Mouse (Mus musculus) layer of hippocampus, adult 18-20 months (tissue): ENCODE results near the gene Sipa1l1. TPM values are rescaled to one million over a fixed set of nuclear protein-coding genes. Genes with fewer than 3 reads are reported as not detected.

Source experiments
- DNase-seq, 2 experiments: peaks; one replicate each; pipeline ENCODE4 v3.0.0; 2022; ENCODE audit warnings: low spot score in 2 of 2
- total RNA-seq, 2 experiments: library from RNA; stranded (reverse); gene quantifications; 2 replicates each; pipeline ENCODE4 v1.2.3; 2021

The Sipa1l1 gene
- total RNA-seq, 2 experiments from 2014 or later: 231 to 242 TPM

DNA sequence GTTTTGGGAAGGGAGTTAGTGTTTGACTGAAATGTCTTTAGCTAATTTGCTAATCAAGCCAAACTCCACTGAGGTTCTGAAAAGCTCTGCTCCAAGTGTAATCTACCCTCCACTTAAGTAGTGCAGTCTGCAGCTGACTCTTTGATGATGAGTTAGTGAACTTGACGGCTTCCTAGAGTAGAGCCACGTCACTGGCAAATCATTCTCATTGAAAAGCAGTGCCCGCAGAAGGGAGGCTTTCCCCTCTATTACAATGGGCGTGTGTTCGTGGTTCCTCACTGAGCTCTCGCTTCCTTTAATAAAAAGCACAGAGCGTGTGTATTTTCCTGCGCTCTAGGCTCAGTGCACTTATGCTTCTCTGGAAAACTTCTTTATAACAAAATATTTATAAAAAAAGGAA is 157.3 kb downstream of the Sipa1l1 start:
- DNase-seq: no peak

DNA sequence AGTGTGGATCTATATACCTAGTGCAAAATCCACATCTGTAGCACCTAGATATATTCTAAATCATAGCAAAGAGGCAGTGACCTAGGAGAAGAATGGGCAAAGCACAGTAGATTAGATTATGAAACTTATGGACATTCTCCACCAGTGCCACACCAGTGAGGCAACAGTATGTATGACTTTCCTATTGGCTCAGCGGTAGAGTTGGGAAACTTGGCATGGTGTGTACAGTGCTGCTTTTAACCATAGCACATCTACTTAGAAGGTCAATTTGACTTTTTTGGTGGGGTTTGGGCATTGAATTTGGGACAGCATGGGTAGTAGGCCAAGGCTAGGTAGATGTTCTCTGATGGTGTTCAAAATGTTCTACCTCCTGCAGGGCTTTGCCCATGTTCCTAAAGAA is 159.0 kb downstream of the Sipa1l1 start:
- DNase-seq: no peak

- no peak for DNase-seq
Observed at GRCm38 (mm10) chr12:82332836-82333614, 163.9 kb downstream of the Sipa1l1 start.

DNA sequence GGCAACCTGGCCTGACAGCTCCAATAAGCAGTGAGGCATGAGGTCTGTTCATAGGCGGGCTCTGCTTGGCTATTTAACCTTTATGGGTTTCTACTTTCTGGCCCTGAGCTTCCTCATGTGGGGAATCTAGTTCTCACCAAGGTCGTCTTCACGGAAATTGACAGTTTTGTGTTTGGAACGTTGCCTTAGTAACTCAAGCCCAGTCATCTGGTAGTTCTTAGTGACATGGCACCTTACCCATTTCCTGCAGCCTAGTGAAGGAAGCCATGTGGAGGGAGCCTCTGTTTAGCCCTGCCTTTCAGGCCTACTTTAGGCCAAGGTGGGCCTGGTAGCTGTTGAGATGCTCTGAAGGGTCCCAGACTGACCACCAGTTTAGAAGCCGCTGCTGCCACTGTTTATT is 164.9 kb downstream of the Sipa1l1 start:
- no peak for DNase-seq

GRCm38 (mm10) chr12:82334550-82334949 is 165.4 kb downstream of the Sipa1l1 start:
- DNase-seq: no peak

DNA sequence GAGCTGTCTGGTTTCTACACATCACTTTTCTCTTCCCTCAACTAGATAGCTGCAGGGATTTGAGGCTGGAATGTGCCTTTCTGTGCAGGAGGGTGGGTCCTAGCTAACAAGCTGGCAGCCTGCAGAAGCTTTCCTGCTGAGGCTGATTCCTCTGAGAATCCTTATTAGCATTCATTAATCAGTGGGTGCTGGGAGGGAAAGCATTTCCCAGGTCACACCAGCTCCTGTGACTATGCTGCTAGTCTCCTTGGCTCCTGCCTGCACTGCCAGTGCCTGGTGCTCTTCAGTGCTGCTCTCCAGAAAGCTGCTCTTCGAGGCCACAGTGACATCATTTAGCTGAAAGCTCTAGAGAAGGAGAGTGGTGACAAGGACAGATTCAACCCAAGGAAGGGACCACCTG is 166.0 kb downstream of the Sipa1l1 start:
- no peak for DNase-seq

DNA sequence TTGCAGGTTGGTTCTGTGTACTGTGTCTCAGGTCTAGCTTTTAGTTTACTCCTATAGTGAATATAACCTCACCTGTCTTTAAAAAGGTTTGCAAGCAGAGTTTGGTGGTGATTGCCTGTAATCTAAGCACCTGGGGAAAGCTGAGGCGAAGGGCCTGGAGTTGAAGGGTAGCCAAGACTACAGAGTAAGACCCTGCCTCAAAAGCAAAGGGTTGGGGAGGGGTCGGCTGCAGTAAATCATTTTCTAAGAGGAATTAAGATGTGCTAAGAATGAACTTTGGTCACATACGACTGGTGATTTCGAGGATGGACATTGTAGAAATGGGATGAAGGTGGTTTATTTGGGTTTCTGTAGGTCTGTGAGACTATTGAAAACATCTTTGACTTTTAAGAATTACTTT is 169.4 kb downstream of the Sipa1l1 start:
- DNase-seq: no peak

GRCm38 (mm10) chr12:82339221-82339861 is 170.2 kb downstream of the Sipa1l1 start:
- peak; percentile 47 to 70 for DNase-seq

DNA sequence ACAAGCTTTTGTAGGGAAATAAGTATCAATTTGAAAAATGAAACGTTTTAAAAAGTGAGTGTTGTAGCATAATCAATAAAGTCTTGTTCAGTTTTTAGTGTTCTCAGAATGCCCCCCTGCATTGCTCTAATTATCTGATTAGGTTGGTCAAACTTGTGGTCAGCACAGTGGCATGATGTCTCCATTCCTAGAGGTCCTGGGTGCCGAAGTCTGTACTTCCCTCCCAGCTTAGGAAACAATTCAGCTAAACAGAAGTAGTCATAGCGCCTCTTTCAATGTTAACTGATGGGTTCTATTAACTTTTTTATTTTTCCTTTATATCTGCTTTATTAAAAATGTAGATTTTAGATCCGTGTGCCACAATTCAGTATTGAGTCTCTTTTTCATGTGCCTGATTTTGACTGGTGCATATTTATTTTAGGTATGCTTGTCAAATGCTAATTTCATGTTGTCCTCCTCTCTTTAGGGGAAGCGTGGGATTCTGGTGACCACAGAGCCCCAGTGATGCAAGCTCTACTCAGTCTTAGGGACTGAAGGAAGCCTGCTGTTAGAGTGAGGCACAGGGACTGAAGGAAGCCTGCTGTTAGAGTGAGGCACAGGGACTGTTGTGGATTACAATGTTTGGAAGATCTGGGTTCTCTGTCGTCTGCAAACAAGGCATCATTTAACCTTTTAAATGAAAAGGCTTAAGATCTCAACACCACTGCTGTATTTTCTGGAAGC is 171.2 kb downstream of the Sipa1l1 start:
- DNase-seq: no peak

DNA sequence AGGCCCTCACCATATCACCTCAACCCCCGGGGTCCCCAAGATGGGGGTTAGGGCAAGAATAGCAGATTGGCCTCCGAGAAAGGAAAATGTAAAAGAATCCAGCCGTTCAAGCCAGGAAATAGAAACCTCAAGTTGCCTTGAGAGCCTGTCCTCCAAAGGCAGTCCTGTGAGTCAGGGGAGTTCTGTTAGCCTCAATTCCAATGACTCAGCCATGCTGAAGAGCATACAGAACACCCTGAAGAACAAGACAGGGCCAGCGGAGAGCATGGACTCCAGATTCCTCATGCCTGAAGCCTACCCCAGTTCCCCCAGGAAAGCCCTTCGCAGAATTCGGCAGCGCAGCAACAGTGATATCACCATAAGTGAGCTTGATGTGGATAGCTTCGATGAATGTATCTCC is 172.1 kb downstream of the Sipa1l1 start:
- DNase-seq: no peak

DNA sequence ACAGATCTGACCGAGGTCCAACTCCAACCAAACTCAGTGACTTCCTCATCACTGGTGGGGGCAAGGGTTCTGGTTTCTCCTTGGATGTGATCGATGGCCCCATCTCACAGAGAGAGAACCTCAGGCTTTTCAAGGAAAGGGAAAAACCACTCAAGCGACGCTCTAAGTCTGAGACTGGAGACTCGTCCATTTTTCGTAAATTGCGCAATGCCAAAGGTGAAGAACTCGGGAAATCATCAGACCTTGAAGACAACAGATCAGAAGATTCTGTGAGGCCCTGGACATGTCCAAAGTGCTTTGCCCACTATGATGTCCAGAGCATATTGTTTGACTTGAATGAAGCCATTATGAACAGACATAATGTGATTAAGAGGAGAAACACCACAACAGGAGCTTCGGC is 172.6 kb downstream of the Sipa1l1 start:
- DNase-seq: no peak

DNA sequence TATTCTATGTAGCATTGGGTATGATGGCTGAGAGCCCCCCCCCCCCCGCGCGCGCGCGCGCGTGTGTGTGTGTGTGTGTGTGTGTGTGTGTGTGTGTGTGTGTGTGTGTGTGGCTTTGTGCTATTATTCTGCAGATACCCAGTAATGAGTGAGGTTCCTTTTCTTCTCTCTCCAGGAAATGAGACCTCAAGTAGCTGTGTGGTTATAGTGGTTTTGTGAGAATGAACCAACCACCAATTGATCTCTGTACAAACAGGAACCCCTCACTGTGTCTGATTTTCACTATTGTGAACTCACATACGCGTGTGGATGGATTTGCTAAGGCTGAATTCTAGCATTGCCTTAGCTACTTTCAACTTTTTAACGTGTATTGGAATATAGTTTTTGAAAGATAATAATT is 181.0 kb downstream of the Sipa1l1 start:
- no peak for DNase-seq

DNA sequence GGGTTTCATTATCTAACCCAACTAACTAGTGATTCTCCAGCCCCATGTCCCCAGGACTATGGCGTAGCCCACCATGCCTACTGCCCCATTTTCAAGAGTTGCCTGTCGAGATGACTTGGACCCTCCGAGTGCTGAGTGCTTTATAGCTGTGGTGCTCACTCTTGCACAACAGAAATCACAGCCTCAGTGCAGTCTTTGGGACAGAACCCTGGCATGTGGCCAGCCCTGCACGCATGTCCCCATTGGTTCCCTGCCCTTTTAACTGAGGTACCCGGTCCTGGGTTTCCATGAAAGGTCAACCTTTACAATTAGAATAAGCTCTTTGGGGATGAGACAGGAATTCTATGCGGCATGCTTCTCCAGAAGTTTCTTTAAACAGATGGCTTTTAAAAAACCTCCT is 181.8 kb downstream of the Sipa1l1 start:
- no peak for DNase-seq

- no peak for DNase-seq
Observed at GRCm38 (mm10) chr12:82353660-82354059, 184.5 kb downstream of the Sipa1l1 start.

DNA sequence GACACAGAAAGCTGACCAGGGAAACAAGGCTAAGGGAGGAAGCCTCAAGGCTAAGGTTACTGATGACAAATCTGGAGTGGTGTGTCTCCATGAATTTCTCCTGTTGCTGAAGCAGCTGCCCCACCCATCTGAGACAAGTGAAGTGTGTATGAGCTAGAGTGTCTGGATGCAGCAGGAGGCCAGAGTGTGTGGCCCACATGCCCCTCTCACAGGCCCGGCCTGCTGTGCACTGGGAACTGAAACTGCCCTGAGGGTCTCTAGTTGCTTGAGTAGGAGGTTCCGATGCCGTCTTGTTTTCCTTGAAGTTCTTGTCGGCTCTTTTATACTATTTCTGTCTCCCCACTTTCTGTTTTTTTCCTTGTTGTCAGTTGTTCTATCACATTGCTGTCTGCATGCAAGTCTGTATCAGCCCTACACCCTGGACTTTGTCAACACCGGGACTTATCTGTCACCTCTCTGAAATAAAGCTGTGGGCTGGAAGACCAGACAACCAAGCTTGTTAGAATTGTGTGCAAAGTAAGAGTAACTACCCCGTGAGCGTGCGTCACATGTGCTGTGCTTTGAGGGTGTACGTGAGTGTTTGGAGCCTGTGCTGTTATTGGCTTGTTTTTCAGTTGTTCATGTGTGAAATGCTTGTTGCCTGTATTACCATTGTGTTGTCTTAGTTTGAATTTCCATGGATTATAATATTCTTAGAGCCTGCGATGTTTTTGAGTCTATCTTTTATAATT is 186.5 kb downstream of the Sipa1l1 start:
- DNase-seq: no peak

- no peak for DNase-seq
Observed at GRCm38 (mm10) chr12:82356476-82356875, 187.4 kb downstream of the Sipa1l1 start.

DNA sequence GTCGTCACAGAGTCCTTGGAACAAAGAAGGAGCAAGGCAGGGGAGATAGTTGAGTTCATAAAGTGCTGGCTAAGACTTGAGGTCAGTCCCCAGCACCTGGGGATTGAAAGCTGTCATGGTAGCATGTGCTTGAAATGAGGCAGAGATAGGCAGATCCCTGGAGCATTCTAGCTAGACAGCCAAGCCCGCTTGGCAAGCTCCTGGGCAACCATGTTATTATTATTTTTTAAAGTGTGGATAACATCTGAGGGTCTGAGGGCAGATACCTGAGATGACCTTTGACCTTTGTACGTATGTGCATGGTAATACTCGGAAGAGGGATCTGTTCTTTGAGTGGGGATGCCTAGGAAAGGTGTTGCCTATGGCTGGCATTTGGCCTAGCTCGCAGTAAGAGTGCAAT is 188.3 kb downstream of the Sipa1l1 start:
- no peak for DNase-seq

- no peak for DNase-seq
Observed at GRCm38 (mm10) chr12:82362796-82363195, 193.7 kb downstream of the Sipa1l1 start.

DNA sequence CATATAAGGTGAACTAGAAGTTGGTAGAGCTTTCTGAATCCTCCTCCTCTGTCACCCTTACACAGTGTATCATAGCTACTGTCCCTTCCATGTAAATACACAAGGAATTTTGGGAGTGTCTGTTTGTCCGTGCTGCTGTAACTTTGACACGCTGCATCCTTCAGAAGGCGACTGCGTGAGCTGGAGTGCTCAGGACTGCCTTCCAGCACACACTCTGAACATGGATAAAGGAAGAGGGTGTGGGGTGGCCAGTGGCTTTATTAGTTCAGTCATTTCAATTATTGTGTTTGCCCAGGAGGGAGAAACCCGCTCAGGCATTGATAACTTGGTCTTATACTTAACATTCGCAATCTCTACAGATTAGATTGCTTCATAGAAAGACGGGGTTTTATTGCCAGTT is 195.1 kb downstream of the Sipa1l1 start:
- no peak for DNase-seq

GRCm38 (mm10) chr12:82365276-82365875 is 196.3 kb downstream of the Sipa1l1 start:
- DNase-seq: no peak

- DNase-seq: no peak
Observed at GRCm38 (mm10) chr12:82366754-82367153, 197.6 kb downstream of the Sipa1l1 start.
